Mouse (Mus musculus) G1E (cell line): ENCODE measurements around the gene Jmy.

Experiments
- CTCF ChIP-seq: IDR thresholded peaks from 2 replicates; pipeline ENCODE4 v1.5.1; 2012; ENCODE audit warnings: low read depth, low read length, inconsistent platforms, mixed read lengths
- TAL1 ChIP-seq: conservative IDR thresholded peaks from 2 replicates; pipeline ENCODE4 v1.6.1; 2012; ENCODE audit warnings: low read depth, low read length, inconsistent platforms, mixed read lengths

DNA sequence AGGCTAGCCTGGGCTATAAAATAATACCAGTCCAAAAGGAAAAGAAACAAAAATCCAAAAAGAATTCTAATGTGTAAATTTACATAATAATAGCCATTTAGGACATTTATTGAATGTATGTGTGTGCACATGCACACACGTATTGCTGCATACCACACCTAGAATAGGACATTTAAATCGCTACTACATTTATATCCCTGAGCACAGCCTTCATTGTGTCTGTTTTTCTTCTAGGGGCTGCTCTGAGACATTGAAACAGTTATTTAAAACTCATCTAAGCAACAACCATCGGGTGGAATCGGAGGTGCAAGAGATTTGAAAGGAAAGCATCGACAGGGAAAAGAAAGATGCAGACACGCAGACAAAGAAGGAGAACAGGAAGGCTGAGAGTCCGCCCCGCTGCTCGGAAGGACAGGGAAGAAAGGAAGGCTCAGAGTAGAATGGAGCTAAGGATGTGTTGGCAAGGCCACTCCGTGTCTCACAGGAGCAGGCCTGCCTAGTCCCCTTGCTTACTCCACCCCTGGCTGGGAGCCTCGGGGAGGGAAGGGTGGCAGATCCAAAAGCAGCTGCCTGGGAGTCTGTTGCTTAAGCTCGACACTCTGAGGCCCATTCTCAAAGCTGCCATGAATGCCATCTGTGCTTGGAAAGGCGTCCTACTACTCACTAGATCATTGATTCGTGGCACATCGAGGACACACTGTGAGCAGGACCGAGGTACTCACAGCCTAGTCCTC, 11.0 kb upstream of the Jmy start:
- TF ChIP-seq TAL1 (no peak), CTCF (no peak)
